Mouse (Mus musculus) liver, adult 2 months (tissue): ENCODE results near the gene Mapk13.
"Not testable (repeated sequence)": the region's sequence is repeated elsewhere in the genome, so short reads cannot be mapped to it uniquely, and the experiment has no call there.

Source experiments
- CTCF ChIP-seq: fragments of 200-500 bp; IDR thresholded peaks from 2 replicates; pipeline ENCODE4 v1.5.1; 2011; ENCODE audit warnings: low read depth, low read length, control low read depth
- POLR2A ChIP-seq: fragments of 200-500 bp; IDR thresholded peaks from 2 replicates; pipeline ENCODE4 v1.6.1; 2011; ENCODE audit warnings: low read length, control low read depth; ENCODE audit not compliant: insufficient read depth; ENCODE audit errors: extremely low read depth

GRCm38 (mm10) chr17:28727511-28727910 lies 41.6 kb upstream of the Mapk13 start:
- TF ChIP-seq CTCF, POLR2A: not testable (repeated sequence)
